Mouse (Mus musculus): ENCODE data around the gene Ndufa11.

Ndufa11 gene

DNA sequence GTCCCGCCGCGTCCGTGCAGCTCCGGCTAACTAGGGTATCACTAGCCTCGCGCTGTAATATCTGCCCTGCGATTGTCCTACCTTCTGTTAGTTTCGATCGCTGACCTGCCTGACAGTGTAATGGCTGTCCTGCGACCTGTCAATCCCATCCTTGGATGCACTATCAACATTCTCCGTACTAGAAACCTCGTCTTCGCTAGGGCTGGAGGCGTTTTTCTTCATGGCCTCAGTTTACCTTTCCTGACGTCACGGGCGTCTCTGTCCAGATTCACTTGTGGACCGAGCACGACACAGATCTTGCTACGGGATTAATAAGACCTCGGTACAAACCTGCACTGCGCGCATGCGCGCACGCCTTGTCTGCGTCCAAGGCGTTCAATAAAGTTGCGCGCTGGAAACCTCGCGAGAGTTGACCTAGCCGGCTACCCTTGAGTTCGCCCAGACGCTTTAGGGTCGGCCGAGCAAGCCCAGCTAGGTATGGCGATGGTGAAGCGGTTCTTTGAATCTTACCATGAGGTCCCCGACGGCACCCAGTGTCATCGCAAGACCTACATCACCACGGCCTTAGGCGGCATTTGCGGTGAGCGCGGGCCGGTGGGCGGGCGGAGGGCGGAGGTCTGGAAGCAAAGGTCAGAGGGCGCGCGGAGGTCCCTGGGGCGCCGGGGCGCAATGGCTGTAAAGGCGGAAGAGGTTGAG lies at the start of gene Ndufa11, which contains the start of gene Vmac:
Gene Ndufa11 (plus strand): TSS at position 405 of the 696 bp plus-strand sequence.
Gene Vmac (minus strand): TSS at position 660 of the 696 bp plus-strand sequence.
- peak; percentile 89 for DNase-seq (ENCODE audit: low read depth, low spot score)

DNA sequence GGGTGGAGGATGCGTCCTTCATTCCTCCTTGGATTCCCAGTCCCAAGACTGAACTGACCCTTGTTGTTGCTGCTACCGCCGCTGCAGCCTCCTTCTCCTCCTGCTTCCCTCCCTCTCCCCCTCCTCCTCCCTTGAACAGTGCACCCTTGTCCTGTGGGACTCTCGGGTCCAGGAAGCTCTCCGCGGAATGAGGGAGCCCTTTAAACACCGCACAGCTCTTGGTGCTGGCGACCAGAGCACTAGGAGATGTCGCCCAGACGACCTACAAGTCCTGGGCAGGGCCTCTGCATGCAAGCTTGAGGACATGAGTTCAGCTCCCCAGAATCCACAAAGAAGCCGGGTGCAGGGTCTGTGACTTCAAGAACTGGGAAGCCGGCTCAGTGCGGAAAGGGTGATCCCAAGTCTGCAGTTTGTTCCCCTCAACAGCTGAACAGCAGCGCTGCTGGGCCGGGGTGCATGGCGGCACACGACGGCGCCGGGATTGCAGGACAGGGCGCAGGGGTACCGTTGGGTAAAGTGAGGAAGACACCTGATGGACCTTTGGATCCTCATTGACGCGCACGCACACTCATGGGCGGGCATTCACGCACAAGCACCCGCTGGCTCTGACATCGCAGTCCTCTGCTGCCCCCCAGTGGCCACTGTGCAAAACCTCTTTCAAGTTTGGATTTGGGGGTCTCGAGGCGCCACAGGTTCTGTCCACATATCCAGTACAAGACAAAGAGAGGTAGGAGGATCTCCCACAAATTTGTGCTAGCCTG lies 49.0 kb upstream of the Ndufa11 start:
- DNase-seq (ENCODE audit: low read depth, low spot score) = peak; percentile 43

DNA sequence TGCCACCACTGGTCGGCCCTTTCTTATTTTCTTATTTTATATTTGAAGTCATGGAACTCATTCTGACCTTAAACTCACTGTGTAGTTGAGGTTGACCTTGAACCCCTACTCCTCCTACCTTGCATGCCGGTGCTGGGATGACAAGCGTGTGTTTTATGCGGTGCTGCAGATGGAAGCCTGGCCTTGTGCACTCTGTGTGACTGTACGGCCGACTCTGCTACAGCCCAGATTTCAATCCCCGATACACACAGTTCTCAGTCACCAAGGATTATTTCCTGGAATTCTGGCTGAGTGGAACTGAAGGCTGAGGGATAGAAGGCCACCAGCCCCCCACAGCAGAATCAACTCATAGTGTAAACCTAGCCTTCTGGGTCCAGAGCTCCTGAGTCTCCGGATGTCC lies 47.8 kb upstream of the Ndufa11 start:
- DNase-seq (ENCODE audit: low read depth, low spot score) = no peak

DNA sequence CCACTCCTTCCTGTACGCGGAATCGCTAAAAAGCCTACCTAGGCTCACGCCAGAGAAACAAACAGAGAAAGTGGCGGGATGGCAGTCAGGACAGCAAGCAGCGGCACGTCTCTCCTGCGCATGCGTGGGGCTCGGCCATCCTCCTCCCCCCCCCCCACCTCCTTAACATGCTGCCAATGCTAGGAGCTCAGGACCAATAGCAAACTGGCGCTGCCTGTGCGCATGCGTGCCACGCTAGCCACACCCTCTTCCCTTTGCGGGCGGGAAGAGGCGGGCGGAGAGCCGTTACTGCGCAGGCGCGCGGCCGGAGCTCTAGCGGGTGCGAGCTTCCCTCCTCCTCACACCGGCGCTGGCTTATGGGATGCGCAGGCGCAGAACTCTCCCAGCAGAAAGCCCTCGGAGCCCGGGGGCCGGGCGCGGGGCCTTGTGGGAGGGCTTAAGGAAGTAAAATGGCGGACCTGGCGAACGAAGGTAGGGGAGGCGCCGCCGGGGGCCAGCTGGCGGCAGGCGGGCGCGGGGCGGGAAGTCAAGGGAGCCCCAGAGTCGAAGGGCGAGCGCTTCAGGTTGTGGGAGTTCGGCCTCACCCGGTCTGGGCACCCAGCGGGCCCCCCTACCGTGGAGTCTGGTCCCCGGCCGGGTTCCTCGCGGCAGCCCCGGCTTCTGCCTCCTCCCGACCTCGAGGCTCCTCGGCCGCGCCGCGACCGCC lies 44.5 kb upstream of the Ndufa11 start, which contains the start of gene Ranbp3:
Gene Ranbp3 (plus strand): TSS at position 354 of the 706 bp plus-strand sequence.
- DNase-seq (ENCODE audit: low read depth, low spot score) = peak; percentile 98

DNA sequence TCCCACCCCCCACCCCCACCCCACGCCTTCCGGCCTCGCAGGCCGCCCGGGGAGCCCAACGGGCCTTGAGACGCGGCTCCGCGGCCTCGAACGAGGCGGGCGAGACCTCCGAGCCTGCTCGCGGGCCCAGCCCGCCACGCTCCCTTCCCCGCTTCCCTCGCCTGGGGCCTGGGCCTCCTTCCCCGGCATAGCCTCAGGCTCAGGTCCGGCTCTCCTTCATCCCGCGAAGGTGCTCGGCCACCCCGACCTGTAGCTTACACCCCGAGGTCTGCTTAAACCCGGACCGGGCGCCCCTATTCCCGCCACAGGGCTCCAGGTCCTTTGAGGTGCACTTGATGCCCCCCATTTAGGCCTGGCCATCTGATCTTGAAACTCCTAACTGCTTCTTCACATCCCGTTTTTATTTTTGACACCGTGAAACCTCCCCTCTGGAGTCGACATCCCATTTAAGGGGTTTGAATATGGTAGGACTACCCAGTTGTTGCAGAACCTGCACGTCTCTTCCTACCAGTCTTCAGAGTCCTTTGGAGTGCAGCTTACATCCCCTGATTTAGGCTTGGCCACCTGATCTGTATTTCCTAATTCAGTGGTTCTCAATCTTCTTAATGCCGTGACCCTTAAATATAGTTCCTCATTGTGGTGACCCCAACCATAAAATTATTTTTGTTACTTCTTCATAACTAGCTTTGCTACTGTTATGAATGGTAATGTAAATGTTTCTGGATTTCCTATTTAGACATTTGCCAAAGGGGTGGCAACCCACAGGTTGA lies 43.7 kb upstream of the Ndufa11 start:
- no peak for DNase-seq (ENCODE audit: low read depth, low spot score)

DNA sequence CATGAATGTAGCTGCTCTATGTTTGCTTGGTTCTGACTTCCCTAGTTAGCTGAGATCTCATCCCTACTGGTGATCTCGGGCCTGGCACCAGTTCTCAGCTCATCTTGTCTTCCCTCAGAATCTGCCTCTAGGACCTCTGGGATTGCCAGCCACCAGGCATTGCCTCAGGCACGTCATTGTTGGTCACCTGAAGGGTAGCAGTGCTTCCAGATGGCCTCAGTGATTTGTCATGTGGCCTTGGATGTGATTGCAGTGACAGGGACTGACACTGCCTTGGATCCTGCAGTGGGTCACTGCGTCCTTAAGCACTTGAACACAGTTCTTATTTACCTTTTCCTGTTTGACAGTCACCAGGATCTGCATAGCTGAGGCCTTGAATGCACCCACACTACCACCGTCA lies 35.8 kb upstream of the Ndufa11 start:
- no peak for DNase-seq (ENCODE audit: low read depth, low spot score)

DNA sequence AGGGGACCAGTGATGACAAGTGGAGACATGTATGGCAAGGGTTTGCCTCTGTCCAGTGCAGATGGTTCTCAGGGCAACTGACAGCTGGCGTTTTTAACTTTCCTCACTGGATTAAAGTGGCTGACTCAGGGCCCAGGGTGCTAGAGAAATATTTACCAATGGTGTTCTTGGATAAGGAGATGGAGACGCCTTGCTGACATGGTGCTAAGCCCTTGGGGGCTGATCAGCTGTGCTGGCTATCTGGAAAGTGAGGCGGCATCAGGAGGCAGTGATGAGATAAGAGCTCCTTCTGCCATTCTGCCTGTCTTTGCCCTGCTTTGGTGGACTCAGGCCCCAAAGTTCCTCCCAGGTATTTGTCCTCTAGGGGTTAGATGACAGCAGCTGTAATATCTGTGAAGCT lies 34.7 kb upstream of the Ndufa11 start:
- DNase-seq (ENCODE audit: low read depth, low spot score) = no peak

DNA sequence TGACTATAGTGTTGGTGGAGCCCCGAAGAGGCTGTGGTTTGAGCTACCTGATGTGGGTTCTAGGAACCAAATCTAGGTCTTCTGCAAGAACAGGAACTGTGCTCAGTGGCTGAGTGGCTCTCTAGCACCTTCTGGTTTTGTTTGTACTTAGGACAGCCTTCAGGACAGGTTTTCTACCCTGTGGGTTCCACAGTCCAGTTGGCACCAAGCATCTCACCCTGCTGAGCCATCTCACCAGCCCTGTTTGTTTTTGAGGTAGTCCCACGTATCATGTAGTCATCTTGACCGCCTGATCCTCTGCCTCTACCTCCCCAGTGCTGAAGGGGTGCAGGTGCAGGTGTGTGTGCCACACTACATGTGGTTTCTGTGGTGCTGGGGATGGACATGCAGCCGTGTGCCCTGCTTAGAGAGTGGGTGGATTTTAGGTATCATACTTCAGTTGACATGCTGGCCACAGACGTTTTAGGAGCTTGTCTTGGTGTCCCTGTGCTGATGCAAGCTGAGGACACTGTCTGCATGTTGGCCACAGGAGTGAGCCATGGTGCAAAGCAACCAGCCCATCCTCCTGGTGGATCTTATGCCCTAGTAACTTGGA lies 33.9 kb upstream of the Ndufa11 start:
- no peak for DNase-seq (ENCODE audit: low read depth, low spot score)

DNA sequence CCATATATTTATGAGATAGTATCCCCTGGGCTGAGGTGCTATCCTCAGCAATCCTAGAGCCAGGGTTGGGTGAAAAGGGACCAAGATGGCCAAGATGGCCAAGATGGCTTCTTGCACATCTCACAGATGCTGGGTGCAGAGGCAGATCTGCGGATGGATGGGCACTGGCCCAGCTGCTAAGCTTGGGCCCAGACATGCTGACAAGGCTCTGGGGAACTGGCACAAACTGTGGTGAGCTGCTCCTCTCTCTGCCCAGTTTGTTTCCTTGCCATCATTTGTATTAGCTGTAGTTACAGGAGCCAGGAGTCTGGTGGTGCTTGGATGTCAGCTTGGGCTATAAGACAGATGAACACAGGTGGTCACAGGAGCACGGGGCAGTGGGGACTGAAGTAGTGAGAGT lies 32.9 kb upstream of the Ndufa11 start:
- no peak for DNase-seq (ENCODE audit: low read depth, low spot score)

DNA sequence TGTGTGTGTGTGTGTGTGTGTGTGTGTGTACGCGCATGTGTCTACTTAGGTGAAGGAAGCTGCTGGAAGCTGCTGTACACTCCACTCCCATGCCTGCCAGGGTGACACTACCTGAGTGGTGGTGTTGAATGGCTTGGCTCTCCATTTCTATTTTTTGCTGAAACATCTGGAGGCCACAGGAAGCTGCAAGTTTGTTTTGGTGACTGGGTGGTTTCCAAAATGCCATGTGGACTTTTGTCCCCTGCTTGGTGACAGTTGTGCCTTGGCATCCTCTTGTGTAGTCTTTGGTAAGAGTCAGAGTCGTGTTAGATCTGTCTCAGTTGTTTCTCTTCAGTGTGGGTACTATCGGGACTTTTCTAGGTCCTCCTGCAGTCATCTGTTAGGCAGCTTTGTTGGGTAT lies 30.8 kb upstream of the Ndufa11 start:
- DNase-seq (ENCODE audit: low read depth, low spot score) = no peak

DNA sequence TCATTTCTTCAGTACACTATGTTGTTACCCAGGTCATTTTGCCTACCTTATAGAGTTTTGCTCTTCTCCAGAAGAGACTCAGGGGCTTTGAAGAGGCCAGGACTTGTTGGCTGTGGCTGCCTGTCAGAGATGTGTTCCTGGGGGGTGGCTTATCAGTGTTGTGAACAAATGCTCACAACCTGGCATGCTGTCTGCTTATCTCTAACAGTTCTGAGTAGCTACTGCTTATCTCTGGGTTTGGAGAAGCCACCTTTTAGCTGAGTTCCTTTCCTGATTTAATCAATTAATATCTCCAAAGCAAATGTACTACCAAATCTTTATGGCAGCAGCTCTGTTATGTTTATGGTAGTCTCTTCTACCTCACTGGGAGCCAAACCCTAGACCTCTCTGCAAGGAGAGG lies 29.5 kb upstream of the Ndufa11 start:
- no peak for DNase-seq (ENCODE audit: low read depth, low spot score)

DNA sequence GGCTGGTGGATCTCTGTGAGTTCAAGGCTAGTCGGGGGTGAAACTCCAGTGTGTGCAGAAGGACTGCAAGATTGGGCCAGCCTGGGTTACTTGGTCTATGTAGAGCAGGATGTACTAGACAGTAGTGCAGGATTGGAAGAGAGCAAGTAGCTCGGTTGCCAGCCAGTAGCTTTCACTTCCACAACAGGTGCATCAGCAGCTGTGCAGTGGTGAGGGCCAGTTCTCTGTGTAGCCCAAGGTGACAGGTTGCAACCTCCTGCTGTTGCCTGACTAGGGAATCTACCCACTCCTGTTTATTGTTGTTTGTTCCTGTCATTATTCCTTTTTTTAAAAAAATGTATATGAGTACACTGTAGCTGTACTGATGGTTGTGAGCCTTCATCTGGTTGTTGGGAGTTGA lies 28.9 kb upstream of the Ndufa11 start:
- no peak for DNase-seq (ENCODE audit: low read depth, low spot score)

DNA sequence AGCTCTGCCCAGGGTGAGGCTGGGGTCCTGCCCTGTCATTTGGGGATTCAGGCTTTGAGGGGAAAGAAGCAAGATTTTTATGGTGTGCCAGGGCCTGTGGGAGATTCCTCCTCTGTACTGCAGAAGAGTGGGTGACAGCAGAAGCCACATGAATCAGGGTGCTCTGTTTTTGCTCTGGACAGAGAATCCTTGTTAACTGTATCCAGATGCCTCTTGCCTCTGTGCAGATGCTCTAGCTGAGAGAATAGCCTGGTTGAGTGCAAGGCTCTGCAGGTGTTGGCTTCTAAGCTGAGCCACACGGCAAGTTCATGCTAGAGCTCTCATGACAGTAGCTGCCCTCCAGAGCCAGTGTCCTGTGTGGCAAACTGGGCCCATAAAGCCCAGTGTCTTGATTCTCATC lies 24.2 kb upstream of the Ndufa11 start:
- no peak for DNase-seq (ENCODE audit: low read depth, low spot score)

DNA sequence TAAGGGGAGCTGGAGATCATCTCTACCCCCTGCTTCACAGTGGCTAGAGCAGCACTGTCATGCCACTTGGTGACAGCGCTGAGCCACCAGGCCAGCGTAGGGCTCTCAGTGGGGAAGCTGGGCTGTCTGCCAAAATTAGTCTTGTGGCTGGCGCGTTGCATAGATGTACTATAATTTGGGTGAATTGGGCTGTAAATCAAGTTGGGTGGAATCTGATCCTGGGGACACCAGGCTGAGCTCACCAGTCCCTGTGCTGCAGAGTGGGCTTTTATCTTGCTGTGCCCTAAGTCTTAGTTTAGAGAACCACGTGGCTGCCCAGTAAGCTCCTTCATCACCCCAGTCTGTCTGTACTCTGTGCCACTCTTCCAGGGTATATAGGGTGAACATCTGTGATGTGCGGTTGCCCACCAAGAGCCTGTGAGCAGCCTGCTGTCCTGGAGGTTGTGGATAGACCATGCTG lies 23.7 kb upstream of the Ndufa11 start:
- DNase-seq (ENCODE audit: low read depth, low spot score) = no peak

DNA sequence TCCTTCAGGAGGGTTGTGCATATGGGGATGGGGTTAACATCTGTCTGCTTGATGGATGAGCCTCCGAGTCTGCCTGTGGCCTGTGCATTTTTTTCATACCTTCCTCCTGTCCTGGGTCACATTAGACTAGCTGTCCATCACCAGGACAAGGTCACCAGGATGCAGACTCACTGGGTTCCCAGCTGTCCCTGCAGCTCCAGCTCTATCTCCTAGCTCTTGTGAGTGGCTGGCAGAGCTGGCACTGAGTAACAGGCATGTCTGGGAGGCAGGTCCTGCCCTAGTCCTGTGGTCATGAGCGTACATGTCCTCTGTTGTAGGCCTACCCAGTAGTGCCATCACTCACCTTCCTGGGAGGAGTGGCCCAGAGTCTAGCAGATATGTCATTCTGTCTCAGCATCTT lies 17.1 kb upstream of the Ndufa11 start:
- no peak for DNase-seq (ENCODE audit: low read depth, low spot score)

DNA sequence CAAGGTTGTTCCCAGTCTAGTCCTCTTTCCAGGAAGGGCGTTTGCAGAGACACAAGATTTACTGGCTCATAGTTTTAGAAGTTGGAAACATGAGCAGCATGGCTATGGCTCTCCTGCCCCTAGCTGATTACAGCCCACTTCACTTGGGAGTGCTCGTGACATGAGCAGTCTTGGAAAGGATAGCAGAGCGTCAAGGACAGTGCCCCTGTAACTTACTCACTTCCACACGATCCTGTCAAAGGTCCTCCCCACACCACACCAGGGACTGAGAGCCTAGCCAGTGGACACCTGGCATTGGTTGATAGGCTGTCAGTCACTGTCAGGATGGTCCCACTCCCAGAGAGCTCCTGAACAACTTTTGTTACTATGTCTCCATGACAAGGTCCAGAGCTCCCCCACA lies 14.5 kb upstream of the Ndufa11 start:
- no peak for DNase-seq (ENCODE audit: low read depth, low spot score)

DNA sequence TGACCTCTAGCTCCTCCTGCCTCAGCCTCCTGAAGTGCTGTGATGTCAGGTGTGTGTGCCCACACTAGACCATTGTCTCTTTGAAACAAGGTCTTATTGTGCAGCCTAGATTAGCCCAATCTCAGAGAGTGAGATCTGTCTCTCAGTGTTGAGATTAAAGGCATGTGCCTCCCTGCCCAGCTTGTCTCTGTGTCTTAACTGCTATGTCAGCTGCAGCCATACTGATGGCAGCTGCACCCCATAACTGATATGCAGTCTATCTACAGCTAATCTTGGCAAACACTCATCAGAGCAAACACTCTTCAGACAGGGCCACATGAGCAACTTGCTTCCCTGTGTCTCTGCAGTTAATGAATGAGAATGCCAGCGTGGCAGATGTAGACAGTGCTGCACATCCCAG lies 11.1 kb upstream of the Ndufa11 start:
- DNase-seq (ENCODE audit: low read depth, low spot score) = no peak

DNA sequence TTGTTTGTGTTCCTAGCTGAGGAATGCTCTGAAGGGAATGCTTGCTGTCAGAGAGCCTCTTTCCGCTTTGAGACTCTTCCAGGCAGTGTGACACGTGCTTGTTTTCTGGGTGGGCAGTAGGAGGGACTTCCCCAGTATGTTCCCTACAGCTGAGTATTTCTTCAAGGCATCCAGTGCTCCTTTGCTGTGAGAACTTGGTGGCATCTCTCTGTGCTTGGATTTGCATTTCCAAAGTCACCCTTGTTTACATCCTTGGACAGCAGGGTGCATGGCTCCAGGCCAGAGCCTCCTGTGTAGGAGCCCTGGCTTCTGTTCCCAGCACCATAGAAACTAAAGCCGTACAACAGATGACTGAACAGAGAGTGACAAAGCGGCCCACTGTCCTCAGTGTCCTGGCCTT lies 8.9 kb upstream of the Ndufa11 start:
- no peak for DNase-seq (ENCODE audit: low read depth, low spot score)

DNA sequence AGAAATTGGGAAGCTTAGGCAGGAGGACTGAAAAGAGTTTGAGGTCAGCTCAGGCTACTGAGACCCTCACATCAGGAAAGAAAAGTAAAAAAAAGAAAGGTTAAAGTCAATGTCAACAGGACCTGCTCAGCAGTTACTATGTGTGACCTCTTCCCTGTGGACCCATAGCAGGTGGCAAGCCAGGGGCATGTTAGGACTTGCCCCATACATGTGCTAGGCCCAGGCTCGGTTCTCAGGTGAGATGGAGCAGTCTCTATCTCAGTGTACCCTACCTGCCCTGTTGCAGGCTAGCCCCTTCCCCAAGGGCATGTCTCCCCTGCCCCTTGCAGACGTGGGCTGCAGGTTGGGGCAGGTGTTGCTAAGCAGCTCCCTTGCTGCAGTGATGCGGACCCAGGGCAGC lies 7.9 kb upstream of the Ndufa11 start:
- no peak for DNase-seq (ENCODE audit: low read depth, low spot score)

DNA sequence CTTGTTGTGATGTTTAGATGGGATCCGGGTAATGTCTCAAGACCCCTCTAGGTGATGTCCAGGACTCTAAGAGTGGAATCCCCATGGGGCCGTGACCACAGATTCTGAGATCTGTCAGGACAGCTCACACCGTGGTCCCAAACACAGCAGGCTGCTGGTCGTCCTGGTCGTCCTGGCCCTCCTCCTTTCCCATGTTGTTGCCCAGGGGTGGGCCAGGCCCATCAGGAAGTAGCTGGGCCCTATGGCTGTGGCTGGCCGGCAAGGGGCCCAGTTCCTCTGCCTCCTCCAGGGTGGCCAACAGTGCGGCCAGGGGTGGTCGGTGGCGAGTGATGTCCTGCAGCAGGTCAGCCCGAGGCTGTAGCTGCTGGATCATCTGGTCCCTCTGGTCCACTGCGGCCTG lies 2.2 kb upstream of the Ndufa11 start:
- no peak for DNase-seq (ENCODE audit: low read depth, low spot score)

DNA sequence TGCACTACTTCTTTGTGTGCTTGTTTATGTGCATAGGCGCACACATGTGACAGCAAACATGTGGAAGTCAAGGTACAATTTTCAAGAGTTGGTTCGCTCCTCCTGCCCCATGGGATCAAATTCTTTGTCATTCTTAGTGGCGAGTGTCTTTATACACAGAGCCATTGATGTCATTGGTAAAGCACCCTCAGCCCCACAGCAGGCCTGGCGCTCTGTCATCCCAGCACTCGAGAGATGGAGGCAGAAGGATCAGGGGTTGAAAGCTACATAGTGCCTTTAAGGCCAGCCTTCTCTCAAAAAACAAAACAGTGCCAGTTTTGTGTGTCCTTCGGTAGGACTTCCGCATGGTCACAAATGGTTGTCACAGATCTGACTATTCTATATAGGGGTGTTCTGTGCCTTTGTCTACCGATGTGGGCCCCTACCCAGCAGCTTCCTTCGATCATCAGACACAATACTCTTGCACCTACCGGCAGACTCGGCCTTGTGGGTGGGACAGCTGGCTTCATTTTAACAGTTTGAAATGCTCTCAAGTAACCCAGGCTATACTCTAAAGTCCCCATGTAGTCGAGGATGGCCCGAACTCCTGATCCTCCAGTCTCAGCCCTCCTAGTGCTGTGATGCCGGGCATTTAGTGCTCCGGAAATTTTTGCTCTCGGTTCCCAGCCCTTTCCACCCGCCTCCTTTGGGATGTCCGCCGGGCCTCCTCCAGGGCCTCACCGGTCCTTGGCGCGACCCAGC lies 1.5 kb upstream of the Ndufa11 start:
- no peak for DNase-seq (ENCODE audit: low read depth, low spot score)

Data from brain, embryonic 18.5 days (tissue).